Mouse (Mus musculus) ES-Bruce4 (cell line): ENCODE measurements around the gene Olfr275.

Experiments
- CTCF ChIP-seq: IDR thresholded peaks from one replicate; pipeline ENCODE4 v1.8.1; 2011; ENCODE audit warnings: low read depth, low read length
- POLR2A ChIP-seq: IDR thresholded peaks from one replicate; pipeline ENCODE4 v1.8.1; 2011; ENCODE audit warnings: low read length; ENCODE audit not compliant: insufficient read depth

DNA sequence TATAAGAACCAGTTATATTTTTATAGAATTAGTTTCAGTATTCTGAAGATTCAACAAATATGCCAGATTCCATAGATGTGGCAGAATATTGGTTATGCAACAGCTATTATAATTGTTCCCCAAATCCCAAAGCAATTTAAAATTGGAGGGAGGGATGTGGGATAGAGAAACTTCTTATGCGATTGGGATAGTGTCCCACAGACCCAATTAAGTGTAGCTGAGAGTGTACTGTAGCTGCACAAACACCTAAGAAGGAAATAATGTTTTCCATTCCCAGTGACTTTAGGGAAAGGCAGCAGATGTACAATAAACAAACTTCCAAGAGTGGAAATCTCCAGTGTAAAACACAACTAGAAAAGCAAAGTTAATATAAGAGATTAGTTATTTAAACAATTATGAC lies 44.7 kb downstream of the Olfr275 start, which contains the start of gene Olfr273:
- TF ChIP-seq POLR2A (no peak), CTCF (no peak)
